Mouse (Mus musculus) urinary bladder, postnatal 36 days (tissue): ENCODE data around the gene Trpc2.
"Not testable (repeated sequence)": the region's sequence is repeated elsewhere in the genome, so short reads cannot be mapped to it uniquely, and the experiment has no call there.

Experiments used
- DNase-seq, 2 experiments: peaks; one replicate each; pipeline ENCODE4 v3.0.0; 2022; ENCODE audit warnings: low spot score in 2 of 2, mixed read lengths in 1 of 2

Gene Trpc2

GRCm38 (mm10) chr7:102082816-102083215, at the start of gene Trpc2:
Gene Trpc2 (plus strand): TSS chr7:102083116.
- no peak for DNase-seq

- no peak for DNase-seq
Observed at GRCm38 (mm10) chr7:102034904-102035303, 48.0 kb upstream of the Trpc2 start.

DNA sequence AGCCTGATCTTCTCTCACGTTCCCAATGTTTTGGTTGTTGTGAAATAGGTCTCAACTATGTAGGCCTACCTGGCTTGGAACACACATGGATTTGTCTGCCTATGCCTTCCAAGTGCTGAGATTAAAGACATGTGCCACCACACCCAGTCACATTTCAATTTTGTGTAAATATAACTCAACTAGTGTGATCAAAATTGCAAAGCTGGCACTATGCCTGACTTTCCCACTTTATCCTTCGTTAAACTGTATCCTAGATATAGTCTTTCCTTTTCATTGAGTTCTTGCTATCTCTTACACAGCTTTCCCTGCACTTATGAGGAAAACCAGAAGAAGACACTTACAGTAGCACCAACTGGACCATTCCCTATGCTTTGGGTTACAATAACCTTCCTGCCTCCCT, 47.4 kb upstream of the Trpc2 start:
- no peak for DNase-seq

GRCm38 (mm10) chr7:102037318-102037717, 45.6 kb upstream of the Trpc2 start:
- no peak for DNase-seq

DNA sequence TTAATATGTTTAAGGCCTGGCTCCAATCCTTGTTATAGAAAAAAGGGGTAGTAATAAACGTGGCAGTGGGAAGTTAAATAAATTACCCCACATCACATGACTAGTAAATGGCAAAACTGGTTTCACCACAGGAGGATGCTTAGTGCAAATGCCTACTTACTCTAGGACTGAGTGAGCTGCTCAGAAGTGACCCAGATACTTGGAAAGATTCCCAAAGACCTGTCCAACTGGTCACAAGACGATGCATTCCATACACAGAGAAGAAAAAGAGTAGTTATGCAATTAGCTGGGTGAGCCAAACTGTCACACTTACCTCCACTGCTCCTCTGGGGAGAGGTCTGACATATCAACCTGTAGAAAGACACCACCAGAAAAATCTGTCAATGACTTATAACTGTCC, 40.6 kb upstream of the Trpc2 start:
- no peak for DNase-seq

GRCm38 (mm10) chr7:102048524-102048923, 34.4 kb upstream of the Trpc2 start:
- DNase-seq = not testable (repeated sequence)

GRCm38 (mm10) chr7:102061353-102061752, 21.6 kb upstream of the Trpc2 start:
- no peak for DNase-seq

GRCm38 (mm10) chr7:102062203-102062602, 20.7 kb upstream of the Trpc2 start:
- no peak for DNase-seq

DNA sequence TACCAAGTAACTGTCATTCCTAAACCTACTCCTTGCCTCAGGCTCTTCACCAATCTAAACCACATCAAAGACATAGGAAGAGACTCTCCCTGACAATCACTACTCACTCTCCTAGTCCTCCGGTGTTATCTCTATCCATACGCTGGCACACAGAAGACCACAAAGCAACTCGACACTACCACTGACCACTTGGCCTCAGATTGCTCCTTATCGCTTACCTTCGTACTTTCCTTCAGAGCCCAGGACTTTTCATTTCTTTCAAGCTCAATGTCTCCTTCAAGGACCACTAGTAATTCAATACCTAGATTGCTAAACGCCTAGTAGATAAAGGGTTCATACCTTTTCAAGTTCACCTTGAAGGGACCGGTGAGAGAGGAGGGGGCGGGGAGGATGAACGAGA, 19.0 kb upstream of the Trpc2 start:
- DNase-seq = no peak

GRCm38 (mm10) chr7:102064655-102065045, 18.3 kb upstream of the Trpc2 start:
- DNase-seq = no peak

GRCm38 (mm10) chr7:102065046-102065891, 17.6 kb upstream of the Trpc2 start, which contains the start of the genes Rnf121, Xndc1 and Xntrpc:
Gene Rnf121 (minus strand): TSS chr7:102065469.
Gene Xndc1 (plus strand): TSS chr7:102065511.
Gene Xntrpc (plus strand): TSS chr7:102065713.
- DNase-seq = peak; percentile 90 to 92

DNA sequence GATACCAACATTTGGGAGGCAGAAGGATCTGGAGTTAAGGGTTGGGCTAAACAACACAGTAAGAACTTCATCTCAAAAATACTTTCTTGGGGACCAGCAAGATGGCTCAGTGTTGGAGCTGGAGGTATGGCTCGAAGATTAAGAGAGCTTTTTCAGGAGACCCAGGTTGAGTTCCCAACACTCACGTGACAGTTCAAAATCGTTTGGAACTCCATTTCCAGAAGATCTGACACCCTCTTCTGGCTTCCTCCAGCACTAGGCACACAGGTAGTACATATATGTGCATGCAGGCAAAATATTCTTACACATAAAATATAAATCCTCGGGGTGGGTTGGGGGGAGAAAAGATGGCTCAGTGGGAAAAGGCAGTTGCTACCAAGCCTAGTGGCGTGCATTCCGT, 16.6 kb upstream of the Trpc2 start:
- no peak for DNase-seq

GRCm38 (mm10) chr7:102076714-102077296, 6.1 kb upstream of the Trpc2 start:
- no peak for DNase-seq

GRCm38 (mm10) chr7:102078517-102078916, 4.4 kb upstream of the Trpc2 start:
- DNase-seq = peak in 1 of 2 experiments; percentile 14

DNA sequence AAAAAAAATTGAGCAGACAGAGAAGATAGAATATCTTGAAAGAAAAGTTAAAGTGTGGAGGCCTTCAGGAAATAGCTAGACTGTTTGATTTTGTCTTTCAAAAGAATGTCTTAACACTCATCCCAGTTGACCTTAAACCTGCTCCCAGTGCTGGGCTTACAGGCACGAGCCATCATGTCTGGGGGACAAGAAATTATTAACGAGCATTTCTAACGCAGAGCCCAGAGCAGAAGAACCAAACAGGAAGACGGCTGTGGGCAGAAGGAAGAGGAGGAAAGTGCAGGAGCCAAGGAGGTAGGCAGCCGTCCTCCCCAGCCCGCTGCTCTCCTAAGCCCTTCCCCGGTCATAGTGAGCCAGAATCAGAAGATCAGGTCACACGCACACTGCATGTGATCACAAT, 2.6 kb upstream of the Trpc2 start:
- DNase-seq = no peak

DNA sequence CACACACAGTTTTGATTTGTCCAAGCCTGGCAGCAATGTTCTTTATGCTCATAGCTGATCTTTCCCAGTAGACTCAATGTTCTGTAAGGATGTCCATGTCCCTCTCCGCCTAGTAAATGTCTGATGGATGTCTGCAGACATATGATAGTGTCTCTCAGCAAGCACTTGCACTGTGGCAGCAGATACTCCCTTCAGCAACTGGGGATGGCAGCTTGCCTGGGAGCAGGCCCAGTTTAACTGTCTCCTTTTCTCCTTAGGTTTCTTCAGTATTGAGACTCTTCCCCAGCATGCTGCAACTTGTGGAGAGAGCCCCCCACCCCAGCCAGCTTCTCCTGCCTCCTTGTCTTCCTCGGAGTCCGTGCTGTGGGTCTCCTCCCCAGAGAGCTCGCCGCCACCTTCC, 1.1 kb upstream of the Trpc2 start:
- no peak for DNase-seq

DNA sequence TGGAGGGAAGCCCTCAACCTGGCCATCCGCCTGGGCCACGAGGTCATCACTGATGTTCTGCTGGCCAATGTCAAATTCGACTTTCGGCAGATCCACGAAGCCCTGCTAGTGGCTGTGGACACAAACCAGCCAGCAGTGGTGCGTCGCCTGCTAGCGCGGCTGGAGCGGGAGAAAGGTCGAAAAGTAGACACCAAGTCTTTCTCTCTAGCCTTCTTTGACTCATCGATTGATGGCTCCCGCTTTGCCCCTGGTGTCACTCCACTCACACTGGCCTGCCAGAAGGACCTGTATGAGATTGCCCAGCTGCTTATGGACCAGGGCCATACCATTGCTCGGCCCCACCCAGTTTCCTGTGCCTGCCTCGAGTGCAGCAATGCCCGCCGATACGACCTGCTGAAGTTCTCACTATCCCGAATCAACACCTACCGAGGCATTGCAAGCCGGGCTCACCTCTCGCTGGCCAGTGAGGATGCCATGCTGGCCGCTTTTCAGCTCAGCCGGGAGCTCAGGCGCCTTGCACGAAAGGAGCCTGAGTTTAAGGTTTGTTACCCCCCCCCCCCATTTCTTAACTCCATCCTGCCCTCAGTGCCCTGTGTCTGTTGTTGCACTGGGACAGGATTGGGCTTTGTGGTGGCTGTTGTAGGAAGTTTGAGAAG, 1.3 kb downstream of the Trpc2 start:
- no peak for DNase-seq

GRCm38 (mm10) chr7:102087336-102087735, 4.4 kb downstream of the Trpc2 start:
- DNase-seq = no peak

DNA sequence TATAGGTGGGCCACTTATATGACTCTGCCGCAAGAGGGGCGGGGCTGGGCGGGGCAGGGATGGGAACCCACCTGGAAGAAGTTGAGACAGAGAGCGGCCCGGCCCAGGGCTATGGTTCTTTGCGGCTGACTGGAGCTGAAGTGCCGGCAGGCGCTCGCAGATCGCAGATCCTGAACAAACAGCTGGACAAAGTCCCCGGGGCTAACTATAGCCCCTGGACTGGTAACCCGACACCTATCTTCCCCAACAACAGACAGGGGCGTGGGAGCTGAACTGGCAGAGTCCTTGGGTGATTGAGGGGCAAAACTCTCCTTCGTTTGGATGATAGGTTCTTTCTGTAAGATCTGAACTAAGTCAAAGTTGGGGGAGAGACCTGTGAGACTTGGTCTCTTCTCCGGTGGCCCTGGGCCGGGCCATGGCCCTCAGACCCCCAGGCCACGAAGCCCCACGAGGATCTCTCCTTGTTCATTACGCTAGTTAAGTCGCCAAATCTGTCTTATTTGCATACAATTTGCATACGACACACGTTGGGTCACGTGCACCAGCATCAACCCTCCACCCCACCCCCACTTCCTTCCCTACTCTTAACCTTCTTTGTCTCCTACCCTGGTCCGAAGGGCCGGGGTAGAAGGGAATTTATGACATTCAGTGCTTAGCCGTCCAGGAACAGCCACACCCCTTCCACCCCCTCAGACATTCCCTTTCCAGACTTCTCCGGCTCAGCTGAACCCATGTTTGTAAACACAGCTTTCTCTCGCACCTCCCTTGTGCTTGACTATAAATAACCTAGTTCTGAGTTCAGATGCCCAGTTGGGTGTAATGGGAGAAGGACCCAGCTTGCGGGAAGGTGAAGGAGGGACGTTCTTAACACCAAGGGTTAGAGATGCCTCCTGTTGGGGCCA, 17.1 kb downstream of the Trpc2 start:
- no peak for DNase-seq

DNA sequence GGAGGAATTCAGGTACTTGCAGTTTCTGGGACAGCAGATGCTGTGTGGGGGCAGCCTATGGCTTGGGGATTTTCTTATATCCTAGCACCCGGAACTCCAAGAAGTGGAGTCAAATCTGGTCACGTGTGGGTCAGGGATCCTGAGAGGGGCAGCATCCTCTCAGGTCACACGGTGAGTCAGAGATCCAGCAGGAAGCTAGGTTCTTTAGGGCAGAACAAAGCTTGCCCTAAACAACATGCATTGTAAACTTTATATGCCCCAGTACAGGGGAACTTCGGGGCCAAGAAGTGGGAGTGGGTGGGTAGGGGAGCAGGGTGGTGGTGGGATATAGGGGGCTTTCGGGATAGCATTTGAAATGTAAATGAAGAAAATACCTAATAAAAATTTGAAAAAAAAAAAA, 18.0 kb downstream of the Trpc2 start:
- no peak for DNase-seq

DNA sequence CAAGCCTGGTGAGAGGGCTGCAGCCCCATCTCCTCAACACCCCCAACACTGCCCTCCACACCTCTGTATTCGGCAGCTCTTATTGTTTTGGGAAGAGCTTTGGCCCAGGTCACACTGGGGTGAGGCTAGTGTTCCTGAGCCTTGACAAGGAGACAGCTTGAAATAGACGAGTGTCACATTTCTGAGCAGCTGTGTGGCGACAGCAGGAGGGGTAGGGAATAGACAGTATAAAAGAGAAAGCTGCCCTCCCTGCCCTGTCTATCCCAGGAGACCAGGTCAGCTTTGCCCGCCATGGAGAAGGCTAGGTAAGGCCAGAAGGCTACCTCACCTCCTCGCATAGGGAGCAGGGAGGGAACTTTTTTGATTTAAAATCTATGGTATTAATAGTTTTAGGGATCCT, 18.6 kb downstream of the Trpc2 start, which contains the start of gene Art1:
TSS of gene Art1 (plus strand) at position 257 of the 400 bp plus-strand sequence.
- no peak for DNase-seq

DNA sequence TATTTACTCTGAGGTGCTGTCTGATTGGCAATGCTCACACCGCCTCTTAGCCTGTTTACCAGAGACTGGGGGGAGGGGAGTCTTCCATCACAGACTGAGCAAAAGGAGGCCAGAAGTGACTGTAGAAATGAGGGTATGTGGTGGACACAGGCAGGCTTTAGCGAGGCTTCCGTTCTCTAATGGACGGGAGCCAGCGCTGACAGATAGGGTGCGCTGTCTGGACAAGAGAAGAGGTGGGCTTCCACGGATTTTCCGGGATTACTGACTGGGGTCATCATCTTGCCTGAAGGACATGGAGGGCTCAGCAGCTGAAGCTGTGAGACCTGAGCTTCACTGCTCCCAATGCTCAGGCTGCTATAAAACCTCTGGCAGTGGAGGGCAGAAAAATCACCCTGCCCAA, 19.3 kb downstream of the Trpc2 start:
- no peak for DNase-seq
